Mouse (Mus musculus) layer of hippocampus, adult 11-12 months (tissue): ENCODE results near the gene 1700016D06Rik.

Source experiments
- DNase-seq: peaks from one replicate; pipeline ENCODE4 v3.0.0; 2022; ENCODE audit warnings: low spot score

Gene 1700016D06Rik

DNA sequence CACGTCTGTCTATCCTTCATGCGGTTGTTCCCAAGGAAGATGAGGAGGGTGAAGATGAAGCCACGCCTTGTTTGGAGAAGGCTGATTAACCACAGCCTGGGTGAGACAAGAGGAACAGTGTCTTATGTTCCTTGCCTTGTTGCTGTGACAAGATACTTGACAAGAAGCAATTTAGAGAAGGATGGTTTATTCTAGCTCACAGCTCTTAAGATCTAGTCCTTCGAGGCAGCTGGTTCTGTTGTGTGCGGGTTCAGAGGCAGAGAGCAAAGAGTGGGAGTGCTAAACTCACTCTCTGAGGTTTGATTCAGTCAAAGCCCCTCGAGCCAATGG, at the start of gene 1700016D06Rik:
TSS of gene 1700016D06Rik (minus strand) at position 31 of the 330 bp plus-strand sequence.
- no peak for DNase-seq

DNA sequence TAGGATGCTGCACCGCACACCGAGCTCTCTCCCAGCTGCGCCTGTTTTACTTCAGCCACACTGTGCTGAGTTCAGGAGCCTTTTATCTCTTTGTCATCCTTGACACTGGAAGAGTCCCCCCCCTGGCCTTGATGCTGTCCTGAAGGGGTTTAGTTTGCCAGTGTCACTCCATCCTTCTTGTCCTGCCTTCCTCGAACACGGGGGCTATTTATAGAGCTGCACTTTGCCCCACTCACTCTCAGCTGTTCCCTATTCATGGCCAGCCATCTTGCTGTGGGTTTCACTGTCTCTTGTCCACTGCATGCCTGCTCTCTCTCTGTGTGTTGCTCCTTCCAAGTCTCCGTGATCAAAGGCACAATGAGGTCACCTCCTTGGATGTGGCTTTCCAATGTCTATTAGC, 48.6 kb upstream of the 1700016D06Rik start:
- no peak for DNase-seq

DNA sequence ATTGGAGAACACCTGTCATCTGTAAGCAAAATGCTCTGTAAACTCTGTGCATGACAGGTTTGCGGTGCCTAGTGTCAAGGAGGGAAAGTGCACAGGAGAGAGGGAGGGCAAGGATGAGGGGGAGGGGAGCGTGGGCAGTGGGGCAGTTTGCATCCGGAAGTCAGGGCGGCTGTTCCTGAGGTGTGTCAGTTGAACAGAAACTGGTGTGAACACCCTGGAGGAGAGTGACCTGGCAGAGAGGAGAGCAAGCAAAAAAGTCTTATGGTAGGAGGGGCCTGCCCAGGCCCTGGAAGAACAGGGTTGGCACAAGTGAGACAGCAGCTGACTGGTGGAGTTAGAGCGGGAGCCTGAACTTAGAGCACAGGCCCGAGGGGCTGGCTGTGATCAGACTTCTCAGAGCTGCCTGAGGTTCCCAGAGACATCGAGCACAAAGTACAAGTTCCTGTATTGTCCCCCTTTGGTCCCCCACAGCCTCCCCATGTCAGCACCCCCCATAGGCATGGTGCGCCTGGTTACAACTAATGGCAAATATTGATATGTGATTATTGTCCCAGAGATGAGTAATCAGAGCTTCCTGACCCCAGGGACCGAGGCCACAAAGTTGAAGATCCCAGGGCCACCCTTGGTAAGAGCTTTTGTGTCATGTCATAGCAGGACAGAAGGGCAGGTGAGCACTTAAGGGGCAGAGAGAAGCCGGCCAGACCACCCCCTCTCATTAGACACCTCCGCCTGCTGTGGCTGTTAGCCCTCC, 46.2 kb upstream of the 1700016D06Rik start:
- DNase-seq = no peak

DNA sequence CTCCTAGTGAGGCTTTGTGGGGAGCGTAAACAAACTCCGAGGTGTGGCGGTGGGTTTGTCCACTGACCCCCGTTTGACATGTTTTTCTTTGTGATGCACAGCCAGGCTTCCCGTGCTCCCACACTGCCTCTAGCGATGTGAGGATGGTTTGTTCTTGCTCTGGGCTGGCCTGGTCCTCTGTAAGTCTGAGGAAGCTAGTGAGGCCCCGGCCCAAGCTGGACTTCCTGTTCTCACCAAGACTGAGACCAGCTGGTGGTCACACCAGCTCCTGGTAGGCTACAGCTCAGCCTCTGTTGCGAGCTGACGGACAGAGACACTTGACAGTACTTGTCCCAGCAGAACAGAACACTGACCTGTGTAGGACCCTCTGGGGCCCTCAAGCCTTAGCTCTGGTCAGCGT, 42.7 kb upstream of the 1700016D06Rik start:
- no peak for DNase-seq

DNA sequence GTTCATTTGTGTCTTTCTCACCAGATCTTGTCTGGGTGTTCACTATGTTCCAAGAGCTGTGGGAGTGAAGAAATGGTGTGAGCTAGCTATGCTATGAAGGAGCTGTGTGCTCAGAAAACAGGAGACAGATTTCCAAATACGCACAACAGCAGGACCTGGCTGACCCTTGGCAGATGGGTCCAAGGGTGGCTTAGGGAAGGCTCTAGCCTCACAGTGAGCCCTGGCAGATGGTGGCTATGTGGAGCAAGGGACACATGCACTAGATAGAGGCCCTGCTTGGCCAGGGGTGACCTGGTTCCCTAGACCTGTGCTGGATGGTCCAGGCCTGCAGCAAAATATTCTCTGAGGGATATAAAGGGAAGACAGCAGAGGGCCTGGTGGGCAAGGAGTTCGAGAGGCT, 40.0 kb upstream of the 1700016D06Rik start:
- no peak for DNase-seq

DNA sequence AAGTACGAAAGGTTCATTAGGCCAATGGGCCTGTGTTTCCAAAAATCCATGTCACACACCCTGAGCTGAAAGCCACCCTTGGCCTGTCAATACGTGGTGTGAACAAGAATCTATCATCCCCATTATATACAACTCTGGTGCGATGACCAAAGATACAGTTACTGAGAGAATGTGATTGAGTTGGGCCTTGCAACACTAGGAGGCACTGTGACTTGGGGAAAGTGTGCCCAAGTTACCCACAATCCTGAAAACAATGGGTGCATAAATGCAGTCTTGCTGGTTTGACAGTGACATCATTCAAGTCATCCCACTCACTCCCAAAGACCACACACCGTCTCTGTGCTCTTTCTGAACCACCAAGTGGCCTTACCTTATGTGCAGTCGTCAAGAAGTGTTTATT, 38.2 kb upstream of the 1700016D06Rik start:
- DNase-seq = no peak

DNA sequence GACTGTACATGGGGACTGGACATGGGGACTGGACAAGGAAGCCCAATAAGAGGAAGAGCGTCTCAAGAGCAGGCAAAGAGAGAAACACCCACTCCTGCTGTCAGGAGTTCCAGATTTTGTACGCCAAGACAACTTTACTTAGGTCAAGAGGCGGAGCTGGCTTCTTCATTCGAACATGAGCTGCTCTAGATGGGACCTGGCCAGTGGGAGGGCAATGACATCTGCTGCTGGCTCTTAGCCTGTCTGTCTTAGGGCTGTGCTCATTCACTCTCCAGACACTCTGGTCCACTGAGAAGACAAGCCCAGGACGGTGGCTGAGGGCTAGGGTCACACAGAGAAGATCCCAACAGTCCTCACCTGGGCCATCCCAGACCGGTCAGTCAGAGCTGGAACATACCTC, 36.2 kb upstream of the 1700016D06Rik start:
- no peak for DNase-seq

DNA sequence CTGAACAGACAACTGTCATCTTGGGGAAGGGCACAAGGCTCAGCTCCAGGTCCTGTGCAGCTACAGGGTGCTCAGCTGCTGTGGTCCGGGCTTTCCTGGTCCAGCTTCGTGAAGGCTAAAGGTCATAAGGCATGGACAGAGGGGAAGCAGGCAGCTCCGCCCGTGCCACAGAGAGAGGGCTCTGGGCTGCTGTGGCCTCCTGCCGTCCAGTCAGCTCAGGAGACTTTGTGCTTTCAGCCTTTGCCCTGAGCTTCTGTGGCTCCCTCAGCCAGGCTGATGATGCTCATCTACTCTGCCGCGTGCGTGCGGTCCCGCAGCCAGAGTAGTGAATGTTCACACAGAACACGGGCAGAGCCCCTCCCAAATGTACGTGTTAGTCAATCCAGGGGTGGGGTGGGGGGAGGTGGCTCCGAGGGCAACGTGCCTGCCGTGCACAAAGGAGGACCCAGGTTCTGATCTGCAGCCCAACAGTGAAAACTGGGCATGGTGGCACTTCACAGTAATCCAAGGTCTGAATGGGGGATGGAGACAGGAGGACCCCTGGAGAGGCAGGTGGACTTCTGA, 34.9 kb upstream of the 1700016D06Rik start:
- DNase-seq = no peak

DNA sequence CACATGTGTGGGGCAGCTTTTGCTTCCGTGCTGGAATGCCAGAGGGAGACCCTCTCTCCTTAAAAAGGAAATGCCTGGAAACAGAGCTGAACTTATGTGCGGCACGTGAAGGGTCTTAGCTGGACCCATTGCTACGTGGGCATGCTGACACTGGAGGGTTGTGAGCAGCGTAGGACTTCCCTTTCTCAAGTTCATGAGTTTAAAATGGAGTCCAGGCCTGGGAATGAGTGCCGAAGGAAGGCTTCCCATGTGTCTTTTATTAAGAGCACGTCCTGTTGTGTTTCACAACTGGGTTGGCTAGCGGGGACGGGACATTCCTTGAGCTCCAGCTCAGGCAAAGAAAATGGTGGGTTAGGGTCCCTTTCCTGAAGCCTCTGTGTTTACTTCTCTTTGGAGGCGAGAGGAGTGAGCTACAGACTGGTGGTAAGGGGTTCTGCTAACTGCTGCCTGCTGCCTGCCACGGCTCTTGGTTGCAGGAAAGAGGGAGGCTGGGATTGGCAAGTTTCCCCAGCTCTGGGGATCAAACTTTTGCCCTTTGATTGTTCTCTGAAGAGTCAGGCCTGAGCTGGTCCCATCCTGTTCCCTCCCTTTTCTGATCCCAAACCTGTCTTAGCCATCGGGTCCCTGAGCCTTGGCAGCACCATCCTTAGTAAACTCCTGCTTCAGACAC, 29.5 kb upstream of the 1700016D06Rik start:
- DNase-seq = no peak

DNA sequence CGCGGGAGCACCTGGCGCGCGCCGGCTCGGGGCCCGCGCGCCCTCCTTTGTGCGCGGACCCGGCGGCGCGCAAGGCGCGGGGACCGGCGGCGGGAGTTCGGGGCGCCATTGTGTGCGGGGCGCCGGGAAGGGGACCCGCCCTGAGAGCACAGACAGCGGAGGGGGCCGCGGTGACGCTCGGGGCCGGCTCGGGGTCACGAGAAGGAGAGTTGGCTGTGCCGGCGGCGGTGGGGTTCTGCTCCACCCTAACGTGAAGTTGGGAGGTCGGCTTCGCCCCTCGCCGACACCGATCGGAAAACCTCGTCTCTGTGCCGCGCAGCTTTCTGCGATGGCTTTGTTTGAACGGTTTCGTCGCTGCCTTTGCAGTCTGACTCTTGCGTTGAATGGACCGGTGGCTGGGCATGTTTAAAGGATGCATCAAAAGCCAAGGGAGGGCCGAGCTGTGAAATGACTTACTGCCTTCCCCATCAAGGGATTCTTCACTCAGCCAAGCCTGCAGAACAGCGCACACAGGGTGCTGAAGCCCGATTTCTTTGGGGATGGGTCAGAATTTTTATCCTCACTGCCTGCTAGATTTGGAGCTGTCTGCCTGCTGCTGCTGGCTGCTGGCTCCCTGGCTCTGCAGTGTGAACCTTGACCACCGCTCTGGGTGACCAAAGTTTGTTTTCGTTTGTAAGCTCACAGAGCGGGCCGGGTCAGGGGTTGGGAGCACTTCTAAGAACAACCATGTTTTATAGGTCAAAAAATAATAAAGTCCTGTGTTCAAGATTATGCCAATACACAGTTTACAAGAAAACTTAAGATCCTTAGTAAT, 27.8 kb upstream of the 1700016D06Rik start:
- peak; percentile 37 for DNase-seq

DNA sequence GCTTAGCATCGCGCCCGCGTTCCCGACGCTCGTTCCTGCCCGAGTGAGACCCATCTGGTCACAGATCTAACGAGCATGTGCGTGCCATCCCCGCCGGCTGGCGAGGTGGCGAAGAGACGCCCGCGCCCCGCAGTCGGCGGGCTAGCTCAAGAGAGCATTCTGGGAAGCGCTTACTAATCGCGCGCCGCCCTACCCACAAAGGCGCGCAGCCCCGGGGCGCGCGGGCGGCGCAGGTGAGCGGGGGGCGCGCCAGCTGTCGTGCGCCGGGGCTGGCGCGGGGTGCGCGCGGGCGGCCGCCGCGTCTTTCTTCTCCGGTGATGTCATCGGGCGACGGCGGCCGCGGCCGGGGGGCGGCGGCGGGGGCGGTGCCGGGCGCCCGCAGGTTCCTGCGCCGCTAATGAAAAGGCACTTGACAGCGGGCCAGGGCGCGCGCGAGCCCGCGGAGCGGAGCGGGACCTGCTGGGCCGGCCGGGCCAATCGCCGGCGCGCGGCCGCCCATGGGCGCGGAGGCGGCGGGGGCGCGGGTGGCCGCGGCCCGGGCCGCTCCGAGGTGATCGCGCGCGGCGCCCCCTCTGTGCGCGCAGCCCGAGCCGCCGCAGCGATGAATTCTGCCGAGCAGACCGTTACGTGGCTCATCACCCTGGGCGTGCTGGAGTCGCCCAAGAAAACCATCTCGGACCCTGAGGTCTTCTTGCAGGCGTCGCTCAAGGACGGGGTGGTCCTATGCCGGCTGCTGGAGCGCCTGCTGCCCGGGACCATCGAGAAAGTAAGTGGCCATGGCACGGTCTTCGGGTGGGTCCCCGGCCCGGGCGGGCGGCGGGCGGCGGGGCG, 27.0 kb upstream of the 1700016D06Rik start, which contains the start of gene Arhgef7:
TSS of gene Arhgef7 (plus strand) at position 71 of the 831 bp plus-strand sequence.
- DNase-seq = peak; percentile 78

DNA sequence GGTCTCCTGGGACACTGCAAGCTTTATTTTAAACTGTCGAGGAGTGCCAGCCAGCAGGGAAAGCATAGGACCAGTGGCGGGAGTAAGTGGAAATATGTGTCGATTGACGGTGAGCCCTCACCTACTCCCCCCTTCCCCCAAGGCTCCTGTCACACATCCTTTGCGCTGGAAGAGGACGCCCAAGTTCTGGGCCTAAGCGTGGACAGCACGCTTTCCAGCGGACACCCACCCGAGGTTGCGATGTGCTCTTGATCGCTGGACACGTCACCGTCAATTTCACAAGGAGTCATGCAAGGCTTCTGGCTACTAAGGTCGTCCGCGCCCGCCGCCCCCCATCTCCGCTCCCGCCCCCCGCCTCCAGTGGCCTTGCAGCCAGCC, 26.4 kb upstream of the 1700016D06Rik start:
- DNase-seq = peak; percentile 15

DNA sequence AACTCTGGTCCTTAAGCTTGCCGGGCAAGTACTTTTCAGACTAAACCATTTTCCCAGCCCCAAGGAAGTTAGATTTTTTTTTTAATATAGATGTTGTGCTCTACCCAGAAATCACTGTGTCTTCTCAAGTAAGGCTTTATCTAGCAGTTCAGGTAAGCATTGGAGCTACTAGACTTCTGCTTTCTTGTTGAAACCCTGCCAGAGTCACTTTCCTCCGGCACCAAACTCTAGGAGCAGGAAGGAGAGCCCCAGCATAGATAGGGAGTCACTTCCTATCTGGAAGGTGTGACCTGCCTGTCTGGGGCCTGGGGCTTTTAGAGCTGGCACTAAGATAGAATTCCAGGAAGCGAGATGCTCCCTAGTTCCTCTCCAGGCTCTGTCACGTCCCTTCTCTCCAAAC, 16.3 kb upstream of the 1700016D06Rik start:
- no peak for DNase-seq

DNA sequence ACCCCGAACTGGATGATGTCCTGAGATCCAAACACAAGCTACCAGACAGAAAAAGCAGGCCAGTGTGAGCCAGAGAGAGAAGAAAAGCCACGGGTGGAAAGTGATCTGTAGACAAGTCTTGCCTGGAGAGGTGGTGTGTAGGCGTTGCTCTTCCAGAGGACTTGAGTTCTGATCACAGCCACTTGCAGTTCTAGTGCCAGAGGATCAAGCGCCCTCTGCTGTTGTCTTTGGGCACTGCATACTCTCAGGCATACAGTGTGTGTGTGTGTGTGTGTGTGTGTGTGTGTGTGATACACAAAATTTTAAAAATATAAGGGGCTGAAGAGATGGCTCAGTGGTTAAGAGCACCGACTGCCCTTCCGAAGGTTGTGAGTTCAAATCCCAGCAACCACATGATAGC, 11.4 kb upstream of the 1700016D06Rik start:
- no peak for DNase-seq

DNA sequence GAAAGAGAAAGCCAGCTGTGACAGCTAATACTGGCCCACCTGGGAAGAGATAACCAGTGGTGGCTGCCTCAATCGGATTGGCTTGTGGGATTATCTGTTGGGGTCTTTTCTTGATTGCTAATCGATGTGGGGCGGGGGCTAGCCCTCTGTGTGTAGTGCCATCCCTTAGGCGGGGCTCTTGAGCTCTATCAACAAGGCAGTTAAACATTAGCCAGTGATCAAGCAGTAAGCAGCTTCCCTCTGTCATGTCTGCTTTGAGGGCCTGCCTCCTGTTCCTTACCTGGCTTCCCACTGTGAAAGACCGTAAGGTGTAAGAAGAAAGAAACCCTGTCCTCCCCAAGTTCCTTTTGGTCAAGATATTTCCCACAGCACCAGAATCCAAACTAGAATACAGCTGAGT, 9.6 kb upstream of the 1700016D06Rik start:
- DNase-seq = no peak

DNA sequence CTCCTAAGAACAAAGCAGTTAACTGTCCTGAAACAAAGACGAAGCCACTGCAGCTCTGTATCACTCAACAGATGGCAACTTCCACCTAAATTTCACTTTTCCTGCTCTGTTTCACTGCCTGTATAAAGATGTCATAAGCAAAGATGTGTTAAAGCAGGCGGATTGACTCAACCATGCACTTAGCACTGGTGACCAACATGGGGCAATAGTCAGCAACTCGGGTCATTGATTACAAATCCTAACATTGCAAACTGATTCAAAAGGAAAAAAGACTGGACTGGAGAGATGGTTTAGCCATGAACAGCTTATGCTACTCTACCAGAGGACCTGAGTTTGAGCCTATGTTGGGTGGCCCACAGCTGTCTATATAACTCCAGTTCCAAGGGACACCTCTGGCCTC, 8.7 kb upstream of the 1700016D06Rik start:
- DNase-seq = no peak

DNA sequence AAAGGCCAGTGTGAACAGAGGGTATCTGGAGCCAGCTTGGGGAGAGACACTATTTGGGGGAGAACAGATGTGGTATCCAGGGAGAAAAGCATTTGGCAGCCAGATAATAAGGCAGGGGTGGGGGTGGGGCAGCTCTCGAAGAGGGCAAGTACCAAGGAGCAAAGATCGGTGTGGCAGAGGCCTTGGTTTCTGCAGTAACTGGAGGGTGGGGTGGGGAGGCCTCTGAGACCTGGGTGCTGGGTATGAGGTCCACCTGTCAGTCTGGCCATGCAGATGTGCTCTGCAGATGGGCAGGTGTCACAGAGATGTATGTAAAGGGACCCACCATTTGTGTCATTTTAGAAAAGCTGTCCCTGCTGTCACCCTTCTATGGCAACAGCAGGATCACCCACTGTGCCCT, 8.0 kb upstream of the 1700016D06Rik start:
- no peak for DNase-seq

DNA sequence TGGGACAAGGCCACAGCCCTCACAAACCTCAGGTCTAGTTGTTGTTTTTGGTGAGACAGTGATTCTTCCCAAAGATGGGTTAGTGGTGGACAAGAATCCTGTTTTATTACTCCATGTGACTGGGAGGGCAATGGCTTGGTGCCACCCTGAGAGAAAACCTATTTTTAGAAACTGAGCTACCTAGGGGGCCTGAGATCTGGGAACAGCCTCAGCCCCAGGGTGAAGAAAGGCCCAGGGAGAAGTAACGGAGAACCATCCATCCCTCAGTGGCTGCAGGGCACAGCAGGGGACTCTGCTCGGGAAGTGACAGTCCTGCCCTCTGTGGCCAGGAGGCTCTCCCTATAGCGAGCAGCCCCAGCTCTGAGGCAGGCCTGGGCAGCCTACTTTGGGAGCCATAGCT, 6.8 kb upstream of the 1700016D06Rik start:
- no peak for DNase-seq

DNA sequence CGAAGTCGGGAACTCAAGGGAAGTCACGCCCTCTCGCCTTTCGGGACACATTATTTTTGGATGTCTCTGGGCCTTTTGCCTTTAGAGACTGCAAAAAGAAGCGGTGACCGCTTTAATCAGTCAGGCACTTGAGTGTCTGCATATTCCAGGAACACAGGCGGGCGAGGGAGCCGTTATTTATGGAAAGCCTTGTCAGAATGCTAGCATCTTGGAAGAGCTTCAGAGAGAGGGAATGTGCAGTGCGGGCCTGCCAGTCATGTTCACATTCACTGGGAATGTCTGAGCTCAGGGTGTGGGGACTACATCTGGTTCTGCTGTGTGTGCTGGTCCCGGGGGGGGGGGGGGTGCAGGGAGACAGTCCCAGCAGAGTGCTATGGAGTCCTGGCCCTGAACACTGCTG, 5.0 kb upstream of the 1700016D06Rik start:
- DNase-seq = peak; percentile 28

DNA sequence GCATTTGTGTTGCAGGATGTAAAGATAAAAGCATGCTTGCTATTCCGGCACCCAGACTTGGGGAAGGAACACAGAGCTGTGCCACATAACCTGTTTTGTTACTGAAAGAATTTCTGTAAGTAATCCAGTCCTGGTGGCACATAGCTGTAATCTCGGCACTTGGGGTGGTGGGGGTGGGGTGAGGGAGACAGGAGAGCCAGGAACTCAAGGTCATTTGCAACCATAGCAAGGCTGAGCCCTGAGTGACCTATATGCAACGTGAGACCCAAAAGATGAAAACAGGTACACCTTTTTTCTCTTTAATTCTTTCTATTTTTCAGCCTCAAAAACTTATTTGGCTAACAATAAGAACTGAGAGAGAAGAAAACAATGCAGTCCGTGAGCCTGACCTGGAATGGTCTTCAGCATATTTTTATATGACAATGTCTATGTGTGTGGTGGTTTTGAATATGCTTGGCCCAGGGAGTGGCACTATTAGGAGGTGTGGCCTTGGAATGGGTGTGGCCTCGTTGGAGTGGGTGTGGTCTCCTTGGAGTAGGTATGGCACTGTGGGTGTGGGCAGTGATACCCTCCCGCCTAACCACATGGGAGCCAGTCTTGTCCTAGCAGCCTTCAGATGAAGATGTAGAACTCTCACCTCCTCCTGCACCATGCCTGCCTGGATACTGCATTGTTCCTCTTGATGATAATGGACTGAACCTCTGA, 4.0 kb upstream of the 1700016D06Rik start:
- DNase-seq = no peak

DNA sequence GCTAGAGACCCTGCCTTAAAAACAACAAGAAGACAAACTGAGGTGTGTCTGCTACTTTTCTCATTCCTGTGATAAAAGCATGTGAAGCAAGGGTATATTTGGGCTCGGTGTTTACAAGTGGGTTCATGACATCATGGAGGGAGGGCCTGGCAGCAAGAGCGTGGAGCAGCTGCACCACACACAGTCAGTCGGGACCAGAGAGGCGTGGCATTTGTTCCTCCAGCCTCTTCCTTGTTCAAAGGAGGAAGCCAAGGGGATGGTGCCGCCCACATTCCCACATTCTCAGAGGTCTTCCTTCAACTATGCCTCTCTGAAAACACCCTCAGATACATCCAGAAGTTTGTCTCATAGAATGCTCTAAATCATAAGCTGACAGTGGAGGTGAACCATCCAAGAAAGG, 2.9 kb upstream of the 1700016D06Rik start:
- DNase-seq = no peak
